Mouse (Mus musculus) frontal cortex, postnatal 14 days (tissue): ENCODE data around the gene Chchd6.
A peak's percentile ranks its signal among the peaks of the same experiment; 100 is the strongest.

ENCODE experiments used
- DNase-seq, 2 experiments: peaks; one replicate each; pipeline ENCODE4 v3.0.0; 2022; ENCODE audit warnings: low spot score in 2 of 2

The Chchd6 gene

GRCm38 (mm10) chr6:89510154-89510553, 85.3 kb downstream of the Chchd6 start:
- no peak for DNase-seq

GRCm38 (mm10) chr6:89508725-89509124, 86.7 kb downstream of the Chchd6 start:
- DNase-seq = no peak

GRCm38 (mm10) chr6:89508263-89508662, 87.2 kb downstream of the Chchd6 start:
- no peak for DNase-seq

GRCm38 (mm10) chr6:89499961-89500360, 95.5 kb downstream of the Chchd6 start:
- DNase-seq = no peak

- DNase-seq = peak in 1 of 2 experiments; percentile 19
These were observed 96.5 kb downstream of the Chchd6 start for GRCm38 (mm10) chr6:89498764-89499516.

GRCm38 (mm10) chr6:89496916-89497315, 98.5 kb downstream of the Chchd6 start:
- DNase-seq = no peak

GRCm38 (mm10) chr6:89492368-89492767, 103.1 kb downstream of the Chchd6 start:
- DNase-seq = no peak

- no peak for DNase-seq
These were observed 105.1 kb downstream of the Chchd6 start for GRCm38 (mm10) chr6:89490369-89490768.

- DNase-seq = no peak
These were observed 105.9 kb downstream of the Chchd6 start for GRCm38 (mm10) chr6:89489533-89489932.

GRCm38 (mm10) chr6:89486055-89486454, 109.4 kb downstream of the Chchd6 start:
- no peak for DNase-seq

- DNase-seq = no peak
These were observed 114.3 kb downstream of the Chchd6 start for GRCm38 (mm10) chr6:89481192-89481591.

- DNase-seq = no peak
These were observed 127.5 kb downstream of the Chchd6 start for GRCm38 (mm10) chr6:89467908-89468307.

GRCm38 (mm10) chr6:89467290-89467689, 128.2 kb downstream of the Chchd6 start:
- no peak for DNase-seq

- no peak for DNase-seq
These were observed 128.6 kb downstream of the Chchd6 start for GRCm38 (mm10) chr6:89466875-89467274.

GRCm38 (mm10) chr6:89466053-89466708, 129.3 kb downstream of the Chchd6 start:
- no peak for DNase-seq

GRCm38 (mm10) chr6:89462223-89462760, 133.2 kb downstream of the Chchd6 start:
- no peak for DNase-seq

- no peak for DNase-seq
These were observed 133.9 kb downstream of the Chchd6 start for GRCm38 (mm10) chr6:89461250-89462222.

GRCm38 (mm10) chr6:89459634-89460033, 135.8 kb downstream of the Chchd6 start:
- DNase-seq = no peak

- no peak for DNase-seq
These were observed 137.9 kb downstream of the Chchd6 start for GRCm38 (mm10) chr6:89457601-89458000.

- DNase-seq = no peak
These were observed 139.0 kb downstream of the Chchd6 start for GRCm38 (mm10) chr6:89456409-89456961.

- no peak for DNase-seq
These were observed 139.9 kb downstream of the Chchd6 start for GRCm38 (mm10) chr6:89455523-89456000.
